Comparison of ENCODE assay signal across 23 mouse cellular contexts in the genomic region with DNA sequence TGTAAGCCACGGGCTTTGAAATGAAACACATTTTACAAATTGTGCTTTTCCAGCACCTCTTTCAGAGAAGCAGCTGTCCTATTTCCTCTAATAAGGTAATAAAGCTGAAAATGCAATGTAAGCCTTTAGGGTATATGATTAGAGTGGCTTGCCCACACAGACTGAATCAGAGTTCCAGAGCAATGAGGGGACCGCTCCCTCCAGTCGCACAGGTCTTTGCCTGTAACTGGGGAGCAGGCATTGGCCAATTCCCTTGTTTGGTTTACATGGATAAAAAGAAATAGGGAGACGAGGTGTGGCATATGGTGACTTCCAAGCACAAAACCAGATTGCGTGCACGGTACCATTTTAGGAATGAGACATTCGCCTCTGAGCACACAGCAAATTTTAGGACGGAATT.
"Had no signal": no experiment of that assay in that cellular context is flagged by ENCODE, and none has a peak within 500 bp of the region (broad histone marks: within the 10 kb centered on the region; RNA-seq: fewer than 3 reads in every experiment).

No protein-coding gene starts in this region.

- H3K27me3 ChIP-seq: liver, embryonic 15.5 days; lung, embryonic 15.5 days; megakaryocyte, embryonic 14.5 days; midbrain, embryonic 12.5 days; neural tube, embryonic 13.5 days; neural tube, embryonic 15.5 days; stomach, embryonic 15.5 days had no signal

- H3K4me2 ChIP-seq: liver, embryonic 15.5 days; lung, embryonic 15.5 days; midbrain, embryonic 12.5 days; neural tube, embryonic 13.5 days; neural tube, embryonic 15.5 days; stomach, embryonic 15.5 days had no signal

- H3K36me3 ChIP-seq: liver, embryonic 15.5 days; lung, embryonic 15.5 days; midbrain, embryonic 10.5 days; midbrain, embryonic 12.5 days; neural tube, embryonic 13.5 days; neural tube, embryonic 15.5 days; stomach, embryonic 15.5 days had no signal

- H3K9ac ChIP-seq: liver, embryonic 15.5 days; liver, postnatal 0 days; lung, embryonic 15.5 days; midbrain, embryonic 12.5 days; neural tube, embryonic 13.5 days; neural tube, embryonic 15.5 days; stomach, embryonic 15.5 days had no signal

- H3K27ac ChIP-seq: liver, embryonic 15.5 days; lung, embryonic 15.5 days; macrophage; midbrain, embryonic 10.5 days; midbrain, embryonic 12.5 days; neural tube, embryonic 13.5 days; neural tube, embryonic 15.5 days; stomach, embryonic 15.5 days; stomach, postnatal 0 days had no signal

- DNase-seq: liver, postnatal 0 days; lung, adult 2 months; lung, postnatal 14 days; lung, postnatal 36 days; midbrain, embryonic 14.5 days; retina, postnatal 1 day; right cerebral cortex, adult 18-20 months; spleen, adult 18-20 months; thymus, postnatal 14 days; thymus, postnatal 36 days had no signal

- H3K4me1 ChIP-seq: liver, embryonic 15.5 days; lung, embryonic 15.5 days; megakaryocyte, embryonic 14.5 days; midbrain, embryonic 10.5 days; midbrain, embryonic 12.5 days; neural tube, embryonic 13.5 days; stomach, embryonic 15.5 days had no signal

- H3K4me3 ChIP-seq: liver, embryonic 15.5 days; lung, embryonic 15.5 days; megakaryocyte, embryonic 14.5 days; midbrain, embryonic 10.5 days; midbrain, embryonic 12.5 days; myocyte; neural tube, embryonic 13.5 days; neural tube, embryonic 15.5 days; stomach, embryonic 15.5 days had no signal

- H3K9me3 ChIP-seq: liver, embryonic 15.5 days; lung, embryonic 15.5 days; midbrain, embryonic 10.5 days; midbrain, embryonic 12.5 days; neural tube, embryonic 13.5 days; neural tube, embryonic 15.5 days; stomach, embryonic 15.5 days had no signal

- ATAC-seq: liver, postnatal 0 days; lung, postnatal 0 days; midbrain, embryonic 16.5 days had no signal
